Mouse (Mus musculus) spleen, adult 2 months (tissue): ENCODE data around the gene Zfp658. TPM values are rescaled to one million over a fixed set of nuclear protein-coding genes. Genes with fewer than 3 reads are reported as not detected.

Experiments
- DNase-seq, 2 experiments: peaks; one replicate each; pipeline versions ENCODE4 v3.0.0 to v3.0.0-alpha.2; 2012 to 2021; ENCODE audit warnings: low spot score in 2 of 2, low read depth in 1 of 2
- H3K27ac ChIP-seq: fragments of 200-500 bp; 2 replicates; pipeline ENCODE4 v1.5.1; 2012; ENCODE audit warnings: low read length, inconsistent platforms; ENCODE audit not compliant: insufficient read depth
- H3K27me3 ChIP-seq: fragments of 200-500 bp; 2 replicates; pipeline ENCODE4 v1.6.1; 2012; ENCODE audit warnings: mild to moderate bottlenecking, moderate library complexity, low read length, inconsistent platforms; ENCODE audit not compliant: control insufficient read depth, insufficient read depth
- H3K36me3 ChIP-seq: fragments of 200-500 bp; 2 replicates; pipeline ENCODE4 v1.6.1; 2012; ENCODE audit warnings: mild to moderate bottlenecking, low read length, inconsistent platforms; ENCODE audit not compliant: control insufficient read depth, insufficient read depth
- H3K4me1 ChIP-seq: fragments of 200-500 bp; 2 replicates; pipeline ENCODE4 v1.6.1; 2011; ENCODE audit warnings: inconsistent platforms; ENCODE audit not compliant: control insufficient read depth, insufficient read depth, insufficient read length
- H3K4me3 ChIP-seq: fragments of 200-500 bp; 2 replicates; pipeline ENCODE4 v1.5.1; 2011; ENCODE audit warnings: mild to moderate bottlenecking, inconsistent platforms; ENCODE audit not compliant: insufficient read depth, insufficient read length; ENCODE audit errors: extremely low read depth
- CTCF ChIP-seq: fragments of 200-500 bp; IDR thresholded peaks from 2 replicates; pipeline ENCODE4 v1.5.1; 2011; ENCODE audit warnings: mild to moderate bottlenecking, inconsistent platforms; ENCODE audit not compliant: insufficient read depth, insufficient read length, insufficient replicate concordance; ENCODE audit errors: extremely low read depth
- POLR2A ChIP-seq: fragments of 200-500 bp; IDR thresholded peaks from 2 replicates; pipeline ENCODE4 v1.6.1; 2011; ENCODE audit warnings: low read depth, low read length, inconsistent platforms
- WGBS: fragments of 180-500 bp; shearing (Covaris S2); methylation state at CpG from one replicate; pipeline ENCODE4 v1.1.7; 2018; 5-methylcytosine and 5-hydroxymethylcytosine counted together
- polyA plus RNA-seq: library from polyadenylated mRNA; depleted of rRNA; stranded (reverse); fragments of >200 nt; gene quantifications from 2 replicates; pipeline ENCODE4 v1.2.3, GENCODE M21; 2012

Zfp658 gene
- polyA plus RNA-seq, 1 experiment: 1.6 TPM

DNA sequence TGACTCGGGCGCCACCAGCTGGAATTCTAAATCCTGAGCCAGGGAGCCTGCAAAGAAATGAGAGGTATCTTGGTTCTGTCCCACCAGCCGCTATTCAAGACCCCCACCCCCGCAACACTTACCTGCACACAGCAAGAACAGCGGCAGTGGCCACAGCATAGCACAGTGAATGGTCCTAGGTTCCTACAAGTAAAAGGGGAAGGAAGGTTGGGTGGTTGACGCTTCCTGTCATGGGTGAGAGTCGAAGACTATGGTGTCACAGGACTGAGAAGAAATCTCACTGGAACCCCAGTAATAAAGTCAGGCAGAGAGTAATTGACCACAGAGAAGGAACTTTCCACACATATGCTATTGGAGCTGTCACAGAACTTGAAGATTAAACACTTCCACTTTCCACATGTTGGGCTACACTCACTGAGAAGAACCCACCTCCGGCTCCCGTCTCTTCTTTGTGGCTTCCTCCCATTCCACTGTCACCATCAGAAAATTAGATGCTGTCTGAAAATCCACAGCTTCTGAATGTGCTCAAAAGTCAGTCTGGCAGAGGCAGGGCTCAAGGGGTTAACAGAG lies 29.0 kb upstream of the Zfp658 start:
- H3K27ac ChIP-seq: no peak overlapping the region
- 14% methylated on average over 9 of the region's 9 CpGs for WGBS
- H3K27me3 ChIP-seq: no peaks in the 10 kb centered on the region
- H3K36me3 ChIP-seq: no peaks in the 10 kb centered on the region
- TF ChIP-seq CTCF (no peak), POLR2A (no peak)
- H3K4me1 ChIP-seq: no peaks in the 10 kb centered on the region
- peak in 1 of 2 experiments; percentile 15 for DNase-seq
- H3K4me3 ChIP-seq: no peak overlapping the region

DNA sequence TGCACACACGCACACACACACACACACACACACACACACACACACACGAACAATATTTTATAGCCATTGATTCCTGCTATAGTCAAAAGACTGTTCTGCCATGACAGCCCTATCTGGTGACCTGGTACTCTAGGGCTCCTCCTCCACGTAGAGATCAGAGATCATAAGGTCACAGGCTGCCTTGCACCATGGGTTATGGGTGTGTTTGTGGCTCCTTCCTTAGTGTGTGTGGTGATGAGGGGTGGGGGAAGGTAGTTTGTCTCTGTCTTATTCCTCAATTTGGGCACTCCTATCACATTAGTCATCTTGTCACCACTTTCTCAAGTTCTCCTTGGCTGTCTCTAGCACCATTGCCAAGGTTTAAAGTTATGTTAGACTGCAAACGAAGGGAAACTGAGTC lies 23.5 kb upstream of the Zfp658 start:
- no peaks in the 10 kb centered on the region for H3K4me1 ChIP-seq

DNA sequence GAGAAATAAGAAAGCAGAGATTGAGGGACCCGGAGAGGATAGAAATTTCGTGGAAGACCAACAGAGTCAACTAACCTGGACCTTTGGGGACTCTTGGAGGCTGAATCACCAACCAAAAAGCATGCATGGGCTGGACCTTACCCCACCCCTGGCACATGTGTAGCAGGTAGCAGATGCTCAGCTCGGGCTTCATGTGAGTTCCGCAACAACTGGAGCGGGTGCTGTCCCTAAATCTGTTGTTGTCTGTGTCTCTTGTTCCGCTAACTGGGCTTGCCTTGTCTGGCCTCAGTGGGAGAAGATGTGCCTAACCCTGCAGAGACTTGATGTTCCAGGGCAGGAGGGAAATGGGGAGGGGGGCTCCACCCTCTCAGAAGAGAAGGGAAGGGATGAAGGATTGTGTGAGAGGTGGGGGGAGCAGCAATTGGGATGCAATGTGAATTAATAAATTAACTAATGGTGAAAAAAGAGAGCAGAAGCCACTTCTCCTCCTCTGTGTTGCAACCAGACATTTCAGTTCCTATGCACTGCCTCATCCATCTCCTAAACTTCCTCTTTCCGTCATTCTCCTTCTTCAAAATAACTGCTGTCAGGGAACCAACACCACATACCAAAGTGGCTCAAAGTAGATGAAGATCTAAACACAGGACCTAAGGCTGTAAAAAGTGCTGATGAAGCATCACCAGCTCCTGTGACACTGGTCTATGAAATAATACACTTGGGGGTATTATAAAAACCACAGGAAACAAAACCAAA lies 17.7 kb upstream of the Zfp658 start, which contains the start of gene Cd33:
Cd33 (minus strand) TSS at position 204 of the 753 bp plus-strand sequence.
- H3K4me1 ChIP-seq: no peaks in the 10 kb centered on the region; the same call in 1 of the 2 replicates
- 57% methylated on average over 7 of the region's 7 CpGs for WGBS
- no peak for TF ChIP-seq POLR2A
- TF ChIP-seq CTCF: no peak
- no peak for DNase-seq
- H3K4me3 ChIP-seq: no peak within 1 kb of the TSS
- no peaks in the 10 kb centered on the region for H3K27me3 ChIP-seq
- H3K36me3 ChIP-seq: no peaks in the 10 kb centered on the region
- H3K27ac ChIP-seq: no peak within 1 kb of the TSS

More for the DNA sequence above, 23.5 kb upstream of the Zfp658 start:
- Histone ChIP-seq H3K4me3 (no peak overlapping the region), H3K27me3 (no peaks in the 10 kb centered on the region), H3K27ac (no peak overlapping the region), H3K36me3 (no peaks in the 10 kb centered on the region)
- TF ChIP-seq CTCF: no peak
- no peak for TF ChIP-seq POLR2A
- 75% methylated on average over 4 of the region's 4 CpGs for WGBS
- no peak for DNase-seq

DNA sequence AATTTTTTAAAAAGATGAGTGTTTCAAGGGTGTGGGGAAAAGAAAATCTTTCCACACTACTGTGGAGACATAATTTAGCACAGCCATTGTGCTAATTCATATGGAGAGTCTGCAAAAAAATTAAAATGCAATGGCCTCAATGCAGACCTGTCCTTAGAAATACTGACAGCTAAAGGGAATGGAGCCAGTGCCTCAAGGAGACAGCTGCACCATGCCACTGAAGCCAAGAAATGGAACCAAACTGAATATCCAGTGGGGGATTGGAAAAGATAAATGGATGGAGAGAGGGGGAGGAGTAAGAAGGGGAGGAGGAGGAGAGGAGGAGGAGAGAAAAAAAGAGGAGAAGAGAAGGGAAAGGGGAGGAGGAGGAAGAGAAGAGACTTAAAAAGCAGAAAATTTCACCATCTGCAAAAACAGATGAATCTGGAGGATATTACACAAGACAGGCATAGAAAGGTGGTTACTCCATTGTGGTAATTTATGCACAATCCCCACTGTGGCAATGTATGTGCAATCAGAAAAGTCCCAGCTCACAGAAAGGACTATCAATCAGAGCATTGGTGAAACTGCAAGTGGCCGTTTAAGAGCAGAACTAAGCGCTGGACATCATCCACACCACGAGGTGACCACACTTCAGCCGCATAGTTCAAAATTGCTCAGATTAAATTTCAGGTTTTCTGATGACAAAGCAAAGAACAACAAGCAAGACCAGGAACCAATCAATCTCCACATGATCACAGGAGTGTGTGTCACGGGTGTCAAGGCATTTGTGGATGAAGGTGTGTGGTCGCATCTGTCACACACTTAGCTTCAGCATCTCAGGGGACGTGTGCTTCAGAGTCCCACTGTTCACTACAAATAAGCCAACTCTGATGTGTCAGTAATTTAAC lies 16.2 kb upstream of the Zfp658 start:
- no peak overlapping the region for H3K27ac ChIP-seq
- no peak for DNase-seq
- 73% methylated on average over 7 of the region's 7 CpGs for WGBS
- H3K4me3 ChIP-seq: no peak overlapping the region
- H3K36me3 ChIP-seq: no peaks in the 10 kb centered on the region
- H3K4me1 ChIP-seq: no peaks in the 10 kb centered on the region; the same call in 1 of the 2 replicates
- TF ChIP-seq POLR2A (no peak), CTCF (no peak)
- no peaks in the 10 kb centered on the region for H3K27me3 ChIP-seq

DNA sequence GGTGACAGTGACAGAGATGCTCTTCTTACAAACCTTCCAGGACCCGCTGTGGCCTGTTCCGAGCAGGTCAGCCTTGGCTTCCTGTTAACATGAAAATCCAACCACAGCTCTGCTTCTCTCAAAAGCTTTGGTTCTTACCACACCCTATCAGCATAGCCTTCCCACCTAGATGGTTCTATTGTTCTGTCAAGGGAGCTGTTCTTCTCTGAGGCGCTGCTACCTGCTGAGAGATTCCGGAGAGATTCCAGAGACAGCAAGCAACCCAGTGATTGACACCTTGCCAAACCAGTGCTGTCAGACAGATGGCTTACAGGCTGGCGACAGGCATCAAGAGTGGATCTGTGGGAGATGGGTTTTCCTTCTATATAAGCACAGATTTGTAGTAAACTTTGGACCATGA lies 14.4 kb upstream of the Zfp658 start:
- WGBS: 68% methylated on average over 5 of the region's 5 CpGs
- no peaks in the 10 kb centered on the region; the same call in 1 of the 2 replicates for H3K4me1 ChIP-seq
- H3K36me3 ChIP-seq: no peaks in the 10 kb centered on the region
- no peak overlapping the region for H3K4me3 ChIP-seq
- DNase-seq: no peak
- no peak for TF ChIP-seq POLR2A
- no peak for TF ChIP-seq CTCF
- no peak overlapping the region for H3K27ac ChIP-seq
- no peaks in the 10 kb centered on the region for H3K27me3 ChIP-seq

DNA sequence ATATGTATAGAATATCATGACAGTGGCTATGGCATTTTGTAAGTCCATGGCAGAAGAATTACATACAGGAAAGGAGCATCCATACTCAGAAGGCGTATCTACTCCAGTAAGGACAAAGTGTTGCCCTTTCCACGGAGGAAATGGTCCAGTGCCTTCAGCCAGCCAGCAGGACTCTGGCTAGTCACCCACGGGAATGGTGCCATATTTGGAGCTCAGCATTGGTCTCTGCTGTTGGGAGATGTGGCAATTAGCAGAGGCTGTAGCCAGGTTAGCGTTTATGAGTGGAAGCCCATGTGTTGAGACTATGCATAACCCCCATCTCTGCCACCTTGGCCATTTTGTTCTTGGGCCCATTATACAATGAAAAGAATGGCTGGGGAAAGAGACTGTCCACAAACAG lies 13.8 kb upstream of the Zfp658 start:
- TF ChIP-seq CTCF (no peak), POLR2A (no peak)
- Histone ChIP-seq H3K36me3 (no peaks in the 10 kb centered on the region), H3K27ac (no peak overlapping the region), H3K4me3 (no peak overlapping the region), H3K4me1 (no peaks in the 10 kb centered on the region; the same call in 1 of the 2 replicates), H3K27me3 (no peaks in the 10 kb centered on the region)
- DNase-seq: no peak
- 89% methylated on average over 4 of the region's 4 CpGs for WGBS
